Mouse (Mus musculus): ENCODE data around the gene Hsd11b1. TPM values are rescaled to one million over a fixed set of nuclear protein-coding genes. Genes with fewer than 3 reads are reported as not detected.

Hsd11b1 gene
- polyA plus RNA-seq, 2 experiments = 1.2 to 1.6 TPM

DNA sequence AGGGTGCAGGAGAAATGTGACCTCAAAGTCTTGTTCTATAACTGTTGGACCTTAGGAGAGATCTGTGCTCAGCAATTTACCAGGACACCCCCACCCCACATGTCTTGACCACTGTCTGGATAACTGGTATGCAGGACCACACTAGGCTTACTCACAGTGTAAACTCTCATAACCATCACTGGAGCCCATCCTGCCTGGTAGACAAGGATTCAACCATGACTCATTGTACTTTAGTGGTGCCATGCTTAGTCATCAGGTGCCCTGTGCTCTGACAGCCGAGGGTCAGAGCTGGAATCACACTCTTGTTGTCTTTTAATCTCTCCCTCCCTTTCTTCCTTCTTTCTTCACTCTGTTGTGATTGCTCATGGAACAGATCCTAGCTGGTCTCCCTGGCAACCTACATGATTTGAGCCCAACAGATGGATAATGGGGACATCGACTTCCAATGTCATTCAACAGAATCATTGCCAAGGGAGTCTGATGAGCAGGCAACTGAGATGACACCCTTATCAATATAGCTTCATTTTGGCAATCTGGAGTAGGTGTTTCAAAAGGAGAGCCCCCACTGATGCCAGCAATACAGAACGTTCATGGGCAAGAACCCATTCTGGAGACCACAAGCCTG is 34.4 kb upstream of the Hsd11b1 start:
- Histone ChIP-seq H3K9ac (ENCODE audit: low read depth, low read length, severe bottlenecking) (no peak overlapping the region), H3K9me3 (ENCODE audit: control insufficient read depth, low read length) (no peaks in the 10 kb centered on the region), H3K36me3 (ENCODE audit: control insufficient read depth, insufficient read depth, low read length) (no peaks in the 10 kb centered on the region), H3K4me3 (replicated peaks; ENCODE audit: low read length) (no peak overlapping the region), H3K27ac (replicated peaks; ENCODE audit: low read depth, low read length) (no peak overlapping the region), H3K27me3 (ENCODE audit: control insufficient read depth, insufficient read depth, low read length) (no peaks in the 10 kb centered on the region), H3K4me2 (replicated peaks; ENCODE audit: low read depth, low read length, severe bottlenecking) (no peak overlapping the region), H3K4me1 (ENCODE audit: control insufficient read depth, insufficient read depth, low read length) (0 out of 2 replicates have a peak, but pooled peaks cover 2% of the 10 kb centered on the region)
- no peak for TF ChIP-seq POLR2A (IDR thresholded peaks at IDR 0.05; ENCODE audit: borderline replicate concordance, extremely low read depth, insufficient read depth, insufficient read length)
- no peak for DNase-seq (ENCODE audit: low spot score)
- 87% methylated on average over 3 of the region's 3 CpGs for WGBS
- ATAC-seq (ENCODE audit: low FRiP score, low read depth) = no peak

DNA sequence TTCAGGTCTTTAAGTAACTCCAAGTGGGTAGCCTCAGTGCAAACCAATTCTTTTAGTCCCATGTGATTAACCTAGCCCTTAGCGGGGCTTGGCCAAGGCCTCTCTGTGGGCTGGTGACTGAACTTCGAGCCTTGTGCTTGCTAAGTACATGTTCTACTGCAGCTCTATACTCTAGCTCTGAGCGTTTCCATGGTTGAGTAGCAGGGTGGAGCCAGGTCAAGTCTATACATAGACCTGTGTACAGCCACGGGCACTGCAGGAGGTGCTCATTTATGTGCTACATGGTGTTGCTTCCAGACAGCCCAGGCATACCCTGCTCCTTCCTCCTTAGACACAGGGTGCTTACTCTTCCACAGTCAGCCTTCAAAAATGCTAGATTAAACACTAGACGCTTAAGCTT is 32.0 kb upstream of the Hsd11b1 start:
- no peak overlapping the region for H3K4me3 ChIP-seq (replicated peaks; ENCODE audit: low read length)
- no peak for ATAC-seq (ENCODE audit: low FRiP score, low read depth)
- DNase-seq (ENCODE audit: low spot score) = no peak
- TF ChIP-seq POLR2A (IDR thresholded peaks at IDR 0.05; ENCODE audit: borderline replicate concordance, extremely low read depth, insufficient read depth, insufficient read length) = no peak
- no peaks in the 10 kb centered on the region for H3K36me3 ChIP-seq (ENCODE audit: control insufficient read depth, insufficient read depth, low read length)
- H3K9me3 ChIP-seq (ENCODE audit: control insufficient read depth, low read length) = no peaks in the 10 kb centered on the region
- WGBS = 75% methylated on average over 5 of the region's 5 CpGs
- no peak overlapping the region for H3K27ac ChIP-seq (replicated peaks; ENCODE audit: low read depth, low read length)
- no peak overlapping the region for H3K9ac ChIP-seq (ENCODE audit: low read depth, low read length, severe bottlenecking)
- no peak overlapping the region for H3K4me2 ChIP-seq (replicated peaks; ENCODE audit: low read depth, low read length, severe bottlenecking)
- no peaks in the 10 kb centered on the region for H3K27me3 ChIP-seq (ENCODE audit: control insufficient read depth, insufficient read depth, low read length)
- H3K4me1 ChIP-seq (ENCODE audit: control insufficient read depth, insufficient read depth, low read length) = no peaks in the 10 kb centered on the region

DNA sequence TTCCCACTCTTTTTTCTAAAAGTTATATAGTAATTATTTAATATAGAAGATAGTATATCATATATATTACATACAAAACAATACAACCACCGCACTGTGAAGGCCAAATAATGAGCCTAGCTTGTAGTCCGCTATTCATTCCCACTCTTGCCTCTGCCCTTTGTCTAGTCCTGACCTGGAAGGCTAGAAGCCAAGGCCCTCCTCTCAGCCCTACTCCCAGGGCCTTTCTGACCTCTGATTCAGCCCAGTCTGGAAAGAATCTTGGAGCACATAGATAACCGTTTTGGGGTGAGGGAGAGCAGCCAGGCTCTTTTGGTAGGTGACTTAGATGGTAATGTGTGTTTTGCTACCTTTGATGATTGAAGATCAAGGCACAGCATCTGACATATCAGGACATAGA is 30.1 kb upstream of the Hsd11b1 start:
- 81% methylated on average over 3 of the region's 3 CpGs for WGBS
- H3K4me3 ChIP-seq (replicated peaks; ENCODE audit: low read length) = no peak overlapping the region
- H3K36me3 ChIP-seq (ENCODE audit: control insufficient read depth, insufficient read depth, low read length) = no peaks in the 10 kb centered on the region
- H3K9me3 ChIP-seq (ENCODE audit: control insufficient read depth, low read length) = no peaks in the 10 kb centered on the region
- TF ChIP-seq POLR2A (IDR thresholded peaks at IDR 0.05; ENCODE audit: borderline replicate concordance, extremely low read depth, insufficient read depth, insufficient read length) = no peak
- no peaks in the 10 kb centered on the region for H3K4me1 ChIP-seq (ENCODE audit: control insufficient read depth, insufficient read depth, low read length)
- DNase-seq (ENCODE audit: low spot score) (no peak), ATAC-seq (ENCODE audit: low FRiP score, low read depth) (no peak)
- H3K27ac ChIP-seq (replicated peaks; ENCODE audit: low read depth, low read length) = no peak overlapping the region
- H3K27me3 ChIP-seq (ENCODE audit: control insufficient read depth, insufficient read depth, low read length) = no peaks in the 10 kb centered on the region
- no peak overlapping the region for H3K4me2 ChIP-seq (replicated peaks; ENCODE audit: low read depth, low read length, severe bottlenecking)
- no peak overlapping the region for H3K9ac ChIP-seq (ENCODE audit: low read depth, low read length, severe bottlenecking)

DNA sequence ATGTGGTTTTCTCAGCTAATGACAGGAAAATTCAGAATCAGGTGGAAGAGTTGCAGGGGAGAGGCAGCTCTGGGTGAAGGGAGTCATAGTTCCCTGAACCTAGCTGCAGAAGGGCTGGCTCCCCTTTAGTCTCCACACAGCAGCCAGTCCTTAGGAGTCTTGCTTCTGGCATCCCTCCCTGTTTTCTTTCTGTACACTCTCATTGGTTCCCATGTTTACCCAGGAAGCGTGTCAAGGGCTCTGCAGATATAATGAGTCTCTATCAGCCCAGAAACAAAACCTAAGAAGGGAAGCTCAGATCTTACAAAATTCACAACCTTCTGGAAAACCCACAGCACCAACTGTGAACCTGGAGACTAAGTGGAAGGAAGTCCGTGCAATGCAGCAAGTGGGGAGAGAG is 29.2 kb upstream of the Hsd11b1 start:
- no peak for ATAC-seq (ENCODE audit: low FRiP score, low read depth)
- Histone ChIP-seq H3K4me3 (replicated peaks; ENCODE audit: low read length) (no peak overlapping the region), H3K36me3 (ENCODE audit: control insufficient read depth, insufficient read depth, low read length) (no peaks in the 10 kb centered on the region), H3K9me3 (ENCODE audit: control insufficient read depth, low read length) (no peaks in the 10 kb centered on the region), H3K9ac (ENCODE audit: low read depth, low read length, severe bottlenecking) (no peak overlapping the region), H3K4me2 (replicated peaks; ENCODE audit: low read depth, low read length, severe bottlenecking) (no peak overlapping the region), H3K4me1 (ENCODE audit: control insufficient read depth, insufficient read depth, low read length) (no peaks in the 10 kb centered on the region), H3K27me3 (ENCODE audit: control insufficient read depth, insufficient read depth, low read length) (no peaks in the 10 kb centered on the region), H3K27ac (replicated peaks; ENCODE audit: low read depth, low read length) (no peak overlapping the region)
- WGBS = 58% methylated on average over 2 of the region's 2 CpGs
- DNase-seq (ENCODE audit: low spot score) = no peak
- no peak for TF ChIP-seq POLR2A (IDR thresholded peaks at IDR 0.05; ENCODE audit: borderline replicate concordance, extremely low read depth, insufficient read depth, insufficient read length)

DNA sequence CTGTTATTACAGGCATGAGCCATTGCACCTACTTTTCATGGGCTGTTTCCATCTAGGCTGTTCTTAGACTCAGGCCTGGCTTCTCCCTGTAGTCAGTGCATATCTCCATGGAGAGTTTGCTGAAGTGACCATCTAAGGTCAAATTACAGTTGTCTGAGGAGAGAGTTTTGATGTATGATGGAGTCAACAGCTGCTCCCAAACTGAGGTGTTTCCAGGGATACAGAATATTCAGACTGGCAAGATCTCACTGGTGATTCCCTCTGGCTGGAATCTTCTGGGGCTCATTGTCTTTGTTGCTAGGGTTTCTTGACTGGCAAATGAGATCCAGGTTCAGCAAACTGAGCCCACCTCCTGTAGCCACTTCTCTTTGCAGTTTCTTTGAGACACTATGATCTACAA is 26.8 kb upstream of the Hsd11b1 start:
- H3K9ac ChIP-seq (ENCODE audit: low read depth, low read length, severe bottlenecking) = no peak overlapping the region
- no peak overlapping the region for H3K4me3 ChIP-seq (replicated peaks; ENCODE audit: low read length)
- H3K27ac ChIP-seq (replicated peaks; ENCODE audit: low read depth, low read length) = no peak overlapping the region
- ATAC-seq (ENCODE audit: low FRiP score, low read depth) = no peak
- no peaks in the 10 kb centered on the region for H3K36me3 ChIP-seq (ENCODE audit: control insufficient read depth, insufficient read depth, low read length)
- no peak for DNase-seq (ENCODE audit: low spot score)
- H3K27me3 ChIP-seq (ENCODE audit: control insufficient read depth, insufficient read depth, low read length) = no peaks in the 10 kb centered on the region
- no peak for TF ChIP-seq POLR2A (IDR thresholded peaks at IDR 0.05; ENCODE audit: borderline replicate concordance, extremely low read depth, insufficient read depth, insufficient read length)
- H3K4me2 ChIP-seq (replicated peaks; ENCODE audit: low read depth, low read length, severe bottlenecking) = no peak overlapping the region
- H3K4me1 ChIP-seq (ENCODE audit: control insufficient read depth, insufficient read depth, low read length) = no peaks in the 10 kb centered on the region
- H3K9me3 ChIP-seq (ENCODE audit: control insufficient read depth, low read length) = no peaks in the 10 kb centered on the region

DNA sequence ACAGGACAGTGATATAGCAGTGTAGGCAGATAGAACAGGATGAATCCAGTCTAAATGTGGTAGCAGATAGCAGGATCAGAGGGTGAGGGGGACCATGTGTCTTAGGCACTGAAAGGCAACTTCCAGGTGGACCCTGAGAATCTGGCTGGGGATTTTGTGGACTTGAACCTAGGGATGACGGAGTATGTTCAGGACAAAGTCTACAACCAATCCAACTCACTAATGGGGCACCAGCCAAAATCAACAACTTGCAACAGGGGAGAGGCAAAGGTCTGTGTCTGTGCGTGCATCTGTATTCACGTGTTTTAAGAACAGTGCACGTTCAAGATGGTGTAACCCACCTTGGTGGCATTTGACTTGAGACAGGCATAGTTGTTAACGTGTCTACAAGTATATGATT is 26.0 kb upstream of the Hsd11b1 start:
- Histone ChIP-seq H3K27ac (replicated peaks; ENCODE audit: low read depth, low read length) (no peak overlapping the region), H3K4me2 (replicated peaks; ENCODE audit: low read depth, low read length, severe bottlenecking) (no peak overlapping the region), H3K9me3 (ENCODE audit: control insufficient read depth, low read length) (no peaks in the 10 kb centered on the region), H3K27me3 (ENCODE audit: control insufficient read depth, insufficient read depth, low read length) (no peaks in the 10 kb centered on the region), H3K36me3 (ENCODE audit: control insufficient read depth, insufficient read depth, low read length) (no peaks in the 10 kb centered on the region), H3K4me3 (replicated peaks; ENCODE audit: low read length) (no peak overlapping the region), H3K9ac (ENCODE audit: low read depth, low read length, severe bottlenecking) (no peak overlapping the region), H3K4me1 (ENCODE audit: control insufficient read depth, insufficient read depth, low read length) (no peaks in the 10 kb centered on the region)
- ATAC-seq (ENCODE audit: low FRiP score, low read depth) (no peak), DNase-seq (ENCODE audit: low spot score) (no peak)
- TF ChIP-seq POLR2A (IDR thresholded peaks at IDR 0.05; ENCODE audit: borderline replicate concordance, extremely low read depth, insufficient read depth, insufficient read length) = no peak
- WGBS = 86% methylated on average over 5 of the region's 5 CpGs
